8 mouse cellular contexts compared by ENCODE assay signal in genomic region chr7:25279076-25279860, GRCm38 (mm10). TPM values are rescaled to one million over a fixed set of nuclear protein-coding genes. Genes with fewer than 3 reads are reported as not detected.
A peak's percentile ranks its signal among the peaks of the same experiment; 100 is the strongest.
DNase-seq lines count a peak whose midpoint lies in the region; ATAC-seq and TF ChIP-seq lines count a peak whose summit lies in the region.

No protein-coding gene starts in this region.

- H3K9me3 ChIP-seq in forebrain, embryonic 10.5 days = no peaks in the 10 kb centered on the region
- H3K9me3 ChIP-seq in heart, embryonic 15.5 days (replicated peaks) = no peaks in the 10 kb centered on the region
- H3K9me3 ChIP-seq in liver, embryonic 14.5 days (ENCODE audit: control insufficient read depth, low read length) = no peaks in the 10 kb centered on the region
- no peaks in the 10 kb centered on the region for H3K9me3 ChIP-seq in stomach, embryonic 16.5 days (replicated peaks; ENCODE audit: control insufficient read depth, low read length)

- peak; percentile 92 for DNase-seq in CD4-positive, CD25-positive, alpha-beta regulatory T cell, adult 2 months (ENCODE audit: low read depth, low spot score)
- DNase-seq in brain, embryonic 18.5 days (ENCODE audit: low read depth, low spot score) = peak; percentile 74
- DNase-seq in forebrain, embryonic 10.5 days (ENCODE audit: extremely low spot score, low spot score) = peak; percentile 84
- peak; percentile 92 to 96 for DNase-seq in kidney, postnatal 25 days
- peak in 1 of 3 experiments; percentile 63 for DNase-seq in liver, embryonic 14.5 days (ENCODE audit: low read depth in 3 of 3, low spot score in 3 of 3)
- peak; percentile 56 for DNase-seq in neural tube, embryonic 10.5 days (ENCODE audit: extremely low spot score, low spot score)

- peak overlapping the region; percentile 90 for H3K4me3 ChIP-seq in forebrain, embryonic 10.5 days
- H3K4me3 ChIP-seq in heart, embryonic 15.5 days = peak overlapping the region; percentile 83
- peak overlapping the region; percentile 62 to 75 for H3K4me3 ChIP-seq in liver, embryonic 14.5 days (ENCODE audit: insufficient read depth in 1 of 2, low read depth in 2 of 2, low read length in 2 of 2)
- H3K4me3 ChIP-seq in stomach, embryonic 16.5 days (replicated peaks; ENCODE audit: low read length) = peak overlapping the region; percentile 65

- peak overlapping the region; percentile 98 for H3K27ac ChIP-seq in forebrain, embryonic 10.5 days
- peak overlapping the region; percentile 98 for H3K27ac ChIP-seq in heart, embryonic 15.5 days
- peak overlapping the region; percentile 93 for H3K27ac ChIP-seq in liver, embryonic 14.5 days
- H3K27ac ChIP-seq in stomach, embryonic 16.5 days (ENCODE audit: low read length) = peak overlapping the region; percentile 100

- WGBS in forebrain, embryonic 10.5 days = under 1% methylated on average over 45 of the region's 49 CpGs
- WGBS in heart, embryonic 15.5 days = under 1% methylated on average over 47 of the region's 49 CpGs
- 1% methylated on average over 42 of the region's 49 CpGs for WGBS in liver, embryonic 14.5 days (ENCODE audit: insufficient replicate concordance)
- under 1% methylated on average over 48 of the region's 49 CpGs for WGBS in stomach, embryonic 16.5 days

- peaks cover under 1% of the 10 kb centered on the region; the same call in 1 of the 2 replicates for H3K36me3 ChIP-seq in forebrain, embryonic 10.5 days (replicated peaks)
- H3K36me3 ChIP-seq in heart, embryonic 15.5 days = no peaks in the 10 kb centered on the region
- no peaks in the 10 kb centered on the region for H3K36me3 ChIP-seq in liver, embryonic 14.5 days (replicated peaks; ENCODE audit: control insufficient read depth, insufficient read depth, low read depth)
- H3K36me3 ChIP-seq in stomach, embryonic 16.5 days (ENCODE audit: control insufficient read depth, insufficient read depth, low read length) = no peaks in the 10 kb centered on the region

- peak; percentile 38 for ATAC-seq in heart, embryonic 15.5 days (replicated peaks; ENCODE audit: insufficient number of reproducible peaks, insufficient read depth, low FRiP score, low read depth)
- peak; percentile 51 for ATAC-seq in liver, embryonic 14.5 days (ENCODE audit: insufficient read depth)
- peak; percentile 32 for ATAC-seq in stomach, embryonic 16.5 days (ENCODE audit: insufficient read depth, low FRiP score)

- H3K27me3 ChIP-seq in forebrain, embryonic 10.5 days (ENCODE audit: poor library complexity, severe bottlenecking) = no peaks in the 10 kb centered on the region
- H3K27me3 ChIP-seq in heart, embryonic 15.5 days = no peaks in the 10 kb centered on the region
- H3K27me3 ChIP-seq in liver, embryonic 14.5 days (ENCODE audit: control insufficient read depth, insufficient read depth, low read length) = no peaks in the 10 kb centered on the region
- H3K27me3 ChIP-seq in stomach, embryonic 16.5 days (ENCODE audit: control insufficient read depth, insufficient read depth, low read length) = no peaks in the 10 kb centered on the region

- TF ChIP-seq CTCF in liver, embryonic 14.5 days (IDR thresholded peaks at IDR 0.05; ENCODE audit: low read depth) = no peak; the same call in 1 of the 2 replicates

- TF ChIP-seq EP300 in liver, embryonic 14.5 days (IDR thresholded peaks at IDR 0.05; ENCODE audit: low read depth) = no peak

- peaks cover 87% of the 10 kb centered on the region for H3K4me1 ChIP-seq in forebrain, embryonic 10.5 days
- peaks cover 76% of the 10 kb centered on the region for H3K4me1 ChIP-seq in heart, embryonic 15.5 days (replicated peaks)
- peaks cover 61 to 70% of the 10 kb centered on the region in 2 experiments for H3K4me1 ChIP-seq in liver, embryonic 14.5 days (replicated peaks; ENCODE audit: control insufficient read depth in 2 of 2, insufficient read depth in 2 of 2, low read length in 1 of 2)
- peaks cover 62% of the 10 kb centered on the region for H3K4me1 ChIP-seq in stomach, embryonic 16.5 days (ENCODE audit: control insufficient read depth, insufficient read depth, low read length)

- H3K9ac ChIP-seq in heart, embryonic 15.5 days = peak overlapping the region; percentile 66
- peak overlapping the region; percentile 86 for H3K9ac ChIP-seq in liver, embryonic 14.5 days (replicated peaks)
- peak overlapping the region; percentile 89 for H3K9ac ChIP-seq in stomach, embryonic 16.5 days (ENCODE audit: low read length)

- peak overlapping the region; percentile 80 for H3K4me2 ChIP-seq in heart, embryonic 15.5 days
- peak overlapping the region; percentile 99 for H3K4me2 ChIP-seq in liver, embryonic 14.5 days (ENCODE audit: low read depth)
- H3K4me2 ChIP-seq in stomach, embryonic 16.5 days (ENCODE audit: low read depth, low read length) = peak overlapping the region; percentile 83

RNA-seq across cellular contexts. Expression of gene Cic, which starts 11.8 kb away (rescaled TPM):
- polyA plus RNA-seq in forebrain, embryonic 10.5 days (2016; fragmentation: Nextera tagmentation; extraction: Ambion mirVana) = 19.4 and 20.6 TPM in 2 replicates
- polyA plus RNA-seq in heart, embryonic 15.5 days (2015; fragmentation: Nextera tagmentation; extraction: Ambion mirVana) = 22.9 and 27.4 TPM in 2 replicates
- 14.0 and 14.8 TPM in 2 replicates for polyA plus RNA-seq in liver, embryonic 14.5 days (2012; rRNA removed)
- polyA plus RNA-seq in liver, embryonic 14.5 days (2014; fragmentation: Nextera tagmentation; extraction: Ambion mirVana) = 9.7 and 12.3 TPM in 2 replicates
- 26.7 and 27.4 TPM in 2 replicates for polyA plus RNA-seq in stomach, embryonic 16.5 days (2015; fragmentation: Nextera tagmentation; extraction: Ambion mirVana)

RNA-seq across cellular contexts. Expression of gene Pafah1b3, which starts 18.5 kb away (rescaled TPM):
- polyA plus RNA-seq in forebrain, embryonic 10.5 days (2016; fragmentation: Nextera tagmentation; extraction: Ambion mirVana) = 246 and 257 TPM in 2 replicates
- polyA plus RNA-seq in heart, embryonic 15.5 days (2015; fragmentation: Nextera tagmentation; extraction: Ambion mirVana) = 103 and 119 TPM in 2 replicates
- polyA plus RNA-seq in liver, embryonic 14.5 days (2012; rRNA removed) = 26.2 and 29.4 TPM in 2 replicates
- 24.3 and 29.8 TPM in 2 replicates for polyA plus RNA-seq in liver, embryonic 14.5 days (2014; fragmentation: Nextera tagmentation; extraction: Ambion mirVana)
- 186 and 209 TPM in 2 replicates for polyA plus RNA-seq in stomach, embryonic 16.5 days (2015; fragmentation: Nextera tagmentation; extraction: Ambion mirVana)

RNA-seq across cellular contexts. Expression of gene Prr19, which starts 21.9 kb away (rescaled TPM):
- polyA plus RNA-seq in forebrain, embryonic 10.5 days (2016; fragmentation: Nextera tagmentation; extraction: Ambion mirVana) = 1.4 and 1.7 TPM in 2 replicates
- 0.10 and 0.15 TPM in 2 replicates for polyA plus RNA-seq in heart, embryonic 15.5 days (2015; fragmentation: Nextera tagmentation; extraction: Ambion mirVana)
- polyA plus RNA-seq in liver, embryonic 14.5 days (2012; rRNA removed) = 0.03 and 0.04 TPM in 2 replicates
- polyA plus RNA-seq in liver, embryonic 14.5 days (2014; fragmentation: Nextera tagmentation; extraction: Ambion mirVana) = not detected in 2 replicates
- 0.49 and 0.57 TPM in 2 replicates for polyA plus RNA-seq in stomach, embryonic 16.5 days (2015; fragmentation: Nextera tagmentation; extraction: Ambion mirVana)

RNA-seq across cellular contexts. Expression of gene Tmem145, which starts 26.6 kb away (rescaled TPM):
- polyA plus RNA-seq in forebrain, embryonic 10.5 days (2016; fragmentation: Nextera tagmentation; extraction: Ambion mirVana) = 1.3 and 1.8 TPM in 2 replicates
- 0.05 and 0.27 TPM in 2 replicates for polyA plus RNA-seq in heart, embryonic 15.5 days (2015; fragmentation: Nextera tagmentation; extraction: Ambion mirVana)
- 0.23 TPM in 1 of 2 replicates, not detected in the other for polyA plus RNA-seq in liver, embryonic 14.5 days (2012; rRNA removed)
- not detected in 2 replicates for polyA plus RNA-seq in liver, embryonic 14.5 days (2014; fragmentation: Nextera tagmentation; extraction: Ambion mirVana)
- polyA plus RNA-seq in stomach, embryonic 16.5 days (2015; fragmentation: Nextera tagmentation; extraction: Ambion mirVana) = 0.57 and 0.66 TPM in 2 replicates

RNA-seq across cellular contexts. Expression of gene Erf, which starts 28.7 kb away (rescaled TPM):
- polyA plus RNA-seq in forebrain, embryonic 10.5 days (2016; fragmentation: Nextera tagmentation; extraction: Ambion mirVana) = 8.4 and 10.1 TPM in 2 replicates
- polyA plus RNA-seq in heart, embryonic 15.5 days (2015; fragmentation: Nextera tagmentation; extraction: Ambion mirVana) = 12.1 and 13.2 TPM in 2 replicates
- polyA plus RNA-seq in liver, embryonic 14.5 days (2012; rRNA removed) = 8.5 and 9.8 TPM in 2 replicates
- polyA plus RNA-seq in liver, embryonic 14.5 days (2014; fragmentation: Nextera tagmentation; extraction: Ambion mirVana) = 5.1 and 5.3 TPM in 2 replicates
- polyA plus RNA-seq in stomach, embryonic 16.5 days (2015; fragmentation: Nextera tagmentation; extraction: Ambion mirVana) = 6.9 and 11.0 TPM in 2 replicates
